Mouse (Mus musculus): ENCODE data around the gene Snx20.

The Snx20 gene

DNA sequence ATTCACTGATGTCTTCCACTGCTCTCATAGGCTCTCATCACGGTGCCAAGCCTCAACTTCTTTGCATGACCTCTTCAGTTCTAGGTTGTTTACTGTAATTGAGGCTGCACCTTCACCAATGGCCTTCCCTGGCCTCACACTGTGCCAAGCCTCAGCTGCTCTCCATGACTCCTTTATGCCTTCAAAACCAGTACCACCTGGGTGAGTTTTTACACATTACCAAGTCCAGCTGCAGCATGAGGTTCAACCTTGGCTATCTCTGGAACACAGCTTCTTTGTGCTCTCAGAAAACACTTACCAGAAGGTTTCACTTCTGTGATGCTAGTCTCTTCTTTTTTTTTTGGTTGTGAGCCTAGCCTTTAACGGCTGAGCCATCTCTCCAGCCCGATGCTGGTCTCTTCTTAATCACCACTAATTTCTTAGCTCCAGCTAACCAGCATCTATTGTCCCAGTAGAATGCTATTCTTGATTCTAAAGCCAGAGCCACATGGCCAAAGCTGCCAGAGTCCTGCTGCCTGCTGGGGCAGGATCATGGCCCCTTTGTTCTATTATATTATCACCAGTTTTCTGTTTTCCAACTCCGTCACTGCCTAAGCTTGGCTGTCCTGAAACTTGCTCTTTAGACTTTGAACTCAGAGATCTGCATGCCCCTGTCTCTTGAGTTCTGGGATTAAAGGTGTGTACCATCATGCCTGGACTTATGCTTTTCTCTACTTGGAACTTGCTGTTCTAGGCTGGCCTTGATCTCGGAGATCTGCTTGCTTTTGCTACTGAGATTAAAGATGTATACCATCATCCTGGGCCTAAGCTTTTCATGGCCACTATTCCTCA lies 7.0 kb upstream of the Snx20 start:
- DNase-seq (ENCODE audit: low read depth), result no peak

DNA sequence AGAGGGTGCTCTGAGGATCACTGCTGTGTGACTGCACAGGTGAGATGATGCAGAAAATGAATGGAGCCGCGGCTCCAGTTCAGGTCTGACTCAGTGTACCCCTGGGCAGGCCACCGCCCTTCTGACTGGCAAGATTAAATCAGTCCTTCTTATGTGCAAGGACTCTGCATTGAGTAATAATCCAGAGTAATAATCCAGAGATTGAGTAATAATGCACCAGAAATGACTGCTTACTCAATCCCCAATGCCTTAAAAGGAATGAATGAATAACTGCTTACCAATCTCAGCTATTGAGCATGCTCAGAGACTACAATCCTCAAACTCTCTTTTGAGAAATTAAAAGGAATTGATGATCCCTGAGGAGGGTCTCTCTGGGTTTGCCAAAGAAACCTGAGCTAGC lies 3.0 kb upstream of the Snx20 start:
- DNase-seq (ENCODE audit: low read depth), result no peak

DNA sequence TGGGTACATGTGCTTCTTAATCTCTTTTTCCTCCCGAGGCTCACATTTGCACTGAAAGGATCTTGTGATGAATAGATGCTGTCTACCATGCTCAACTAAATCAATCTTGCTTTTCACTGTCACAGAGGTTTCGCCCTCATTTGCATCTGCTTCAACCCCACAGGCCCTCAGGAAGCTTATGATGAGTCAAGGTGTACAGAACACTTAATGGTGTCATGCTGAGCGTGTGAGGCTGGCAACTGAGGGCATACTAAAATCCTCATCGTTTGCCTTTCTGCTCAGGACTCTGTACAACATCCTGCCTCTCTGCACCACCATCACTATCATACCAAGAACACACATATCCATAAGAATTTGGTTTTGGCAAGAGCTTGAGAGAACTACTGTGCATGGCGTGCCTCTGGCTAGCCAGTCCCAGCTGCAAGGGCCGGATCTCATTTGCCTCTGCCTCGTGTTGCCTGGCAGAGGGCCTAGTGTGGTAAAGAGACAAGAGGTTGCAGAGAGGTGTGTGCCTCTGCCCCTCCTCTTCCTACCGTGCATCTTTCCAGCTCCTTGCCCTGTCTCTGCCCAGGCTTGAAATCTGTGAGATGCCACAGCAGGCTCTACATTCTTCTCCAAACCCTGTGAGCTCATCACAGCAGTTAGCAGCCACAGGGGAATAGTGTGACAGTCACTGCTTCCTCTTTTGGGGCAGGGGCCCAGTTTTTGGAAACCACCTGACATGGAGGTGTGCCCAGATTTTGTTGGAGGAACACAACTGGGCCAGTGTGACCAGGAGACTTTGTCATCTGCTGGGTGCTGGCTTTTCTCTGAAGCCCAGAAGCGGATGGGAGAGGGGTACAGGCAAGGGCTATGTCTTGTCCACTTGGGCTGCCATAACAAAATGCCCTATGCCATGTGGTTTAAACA lies 1.4 kb upstream of the Snx20 start:
- peak; percentile 51 for DNase-seq (ENCODE audit: low read depth)

DNA sequence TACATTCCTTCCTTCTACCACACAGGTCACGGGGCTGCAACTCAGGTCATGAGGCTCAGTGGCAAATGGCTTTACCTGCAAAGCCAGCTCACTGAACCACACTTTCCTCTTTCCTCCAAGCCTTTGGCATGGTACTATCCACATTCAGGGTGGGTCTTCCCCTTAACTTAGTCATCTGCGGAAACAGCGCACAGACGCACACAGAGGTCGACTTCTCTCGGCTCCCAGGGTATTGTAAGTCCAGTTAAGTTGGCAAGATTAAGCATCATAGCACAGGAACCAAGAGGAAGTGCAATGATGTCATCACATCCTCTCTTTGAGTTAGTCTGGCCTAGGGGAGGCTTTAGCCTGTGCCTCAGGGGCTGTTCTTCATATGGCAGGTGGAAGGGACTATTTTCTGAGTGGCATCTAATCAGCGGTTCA lies 2.6 kb downstream of the Snx20 start:
- DNase-seq (ENCODE audit: low read depth), result peak; percentile 66

DNA sequence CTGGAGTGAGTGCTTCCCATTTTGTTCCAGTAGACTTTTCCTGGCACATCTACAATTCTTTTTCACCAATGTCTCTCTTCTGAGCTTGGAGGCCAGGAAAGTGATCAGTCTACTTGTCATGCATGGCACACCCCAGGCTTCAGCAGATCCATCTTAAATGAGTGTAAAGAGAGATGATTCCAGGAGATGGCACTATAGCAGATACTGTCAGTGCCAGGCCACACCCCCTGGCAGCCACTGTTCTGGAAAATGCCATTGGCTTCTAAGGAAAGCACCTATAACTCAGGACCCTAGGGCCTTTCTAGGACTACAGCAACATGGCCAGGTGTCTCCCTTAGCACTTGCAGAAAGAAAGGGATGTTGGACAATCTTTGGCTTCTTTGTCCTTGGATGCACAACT lies 4.8 kb downstream of the Snx20 start:
- DNase-seq (ENCODE audit: low read depth), result peak; percentile 74

DNA sequence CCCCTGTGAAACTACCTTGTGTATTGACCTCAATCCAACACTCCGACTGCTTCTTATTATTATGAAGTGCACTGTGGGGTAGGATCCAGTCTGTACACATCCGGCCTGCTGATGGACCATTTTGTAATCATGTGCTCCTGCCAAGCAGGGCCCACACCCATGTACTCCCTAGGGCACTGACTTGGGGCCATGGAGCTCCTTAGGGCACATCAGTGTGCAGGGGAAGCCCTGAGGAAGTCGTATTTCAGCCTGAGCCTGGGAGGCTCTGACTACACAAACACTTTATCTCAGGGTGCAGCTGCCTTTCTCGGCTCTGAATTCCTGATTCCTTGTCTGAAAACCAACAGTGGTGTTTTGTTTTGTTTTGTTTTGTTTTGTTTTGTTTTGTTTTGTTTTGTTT lies 5.7 kb downstream of the Snx20 start:
- no peak for DNase-seq (ENCODE audit: low read depth)

DNA sequence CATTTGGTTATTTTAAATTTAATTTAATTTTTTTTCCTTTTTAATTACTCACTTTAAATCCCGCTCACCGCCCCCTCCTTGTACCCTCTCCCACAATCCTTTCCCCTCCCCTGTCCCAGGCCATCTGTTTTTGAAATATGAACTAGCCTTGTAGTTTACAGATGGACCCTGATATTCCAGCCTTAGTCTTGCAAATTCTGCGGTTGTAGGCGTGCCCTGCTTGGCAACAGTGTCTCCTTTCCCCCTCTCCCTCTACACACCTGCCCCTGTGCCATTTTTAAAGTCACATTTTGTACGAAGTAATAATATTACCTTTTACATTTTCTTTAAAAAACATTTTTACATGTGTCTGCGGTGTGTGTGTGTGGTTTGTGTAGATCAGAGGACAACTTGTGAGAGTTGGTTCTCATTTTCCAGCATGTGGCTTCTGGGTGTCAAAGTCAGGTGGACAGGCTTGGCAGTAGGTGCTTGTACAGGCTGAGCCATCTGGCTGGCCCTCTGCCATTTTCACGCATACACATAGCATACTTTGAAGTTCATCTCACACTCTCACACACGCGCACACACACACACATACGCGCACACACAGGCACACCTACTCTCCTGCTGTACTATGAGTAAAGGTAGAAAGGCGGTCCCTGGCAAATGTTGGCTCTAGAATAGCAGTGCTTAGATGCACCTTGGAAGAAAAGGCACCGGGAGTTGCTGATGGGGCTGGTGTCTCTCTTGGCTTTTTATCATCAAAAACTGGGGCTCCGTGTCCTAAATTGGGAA lies 7.7 kb downstream of the Snx20 start:
- no peak for DNase-seq (ENCODE audit: low read depth)

DNA sequence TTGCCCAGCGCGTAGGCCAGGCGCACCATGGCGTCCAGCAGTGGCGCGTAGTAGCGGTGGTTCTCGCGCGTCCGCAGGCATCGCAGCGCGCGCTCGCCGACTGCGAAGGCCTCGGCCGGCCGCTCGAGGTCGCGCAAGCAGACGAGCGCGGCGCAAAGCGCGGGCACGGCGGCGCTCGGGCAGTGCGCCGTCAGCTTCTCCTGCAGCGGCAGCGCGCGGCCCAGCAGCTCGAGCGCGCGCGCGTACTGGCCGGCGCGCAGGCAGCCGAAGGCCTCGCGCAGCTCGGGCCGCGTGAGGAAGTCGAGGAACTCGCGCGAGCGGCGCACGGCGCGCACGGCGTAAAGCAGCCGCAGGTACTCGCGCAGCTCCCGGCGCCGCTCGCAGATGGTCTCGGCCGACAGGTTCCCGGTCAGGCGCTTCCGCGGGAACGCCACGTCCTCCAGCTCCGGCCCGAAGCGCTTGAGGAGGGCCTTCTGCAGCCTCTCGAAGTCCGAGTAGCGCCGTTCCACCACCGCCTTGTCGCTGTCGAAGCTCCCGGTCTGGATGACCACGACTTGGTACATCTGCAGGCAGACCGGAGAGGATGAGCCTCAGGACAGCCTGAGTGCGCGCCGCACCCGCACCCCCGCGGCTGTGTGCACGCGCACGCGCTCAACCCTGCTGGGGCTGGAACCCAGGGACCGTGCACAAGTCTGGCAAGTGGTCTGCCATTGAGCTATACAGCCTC lies 8.5 kb downstream of the Snx20 start:
- no peak for DNase-seq (ENCODE audit: low read depth)

DNA sequence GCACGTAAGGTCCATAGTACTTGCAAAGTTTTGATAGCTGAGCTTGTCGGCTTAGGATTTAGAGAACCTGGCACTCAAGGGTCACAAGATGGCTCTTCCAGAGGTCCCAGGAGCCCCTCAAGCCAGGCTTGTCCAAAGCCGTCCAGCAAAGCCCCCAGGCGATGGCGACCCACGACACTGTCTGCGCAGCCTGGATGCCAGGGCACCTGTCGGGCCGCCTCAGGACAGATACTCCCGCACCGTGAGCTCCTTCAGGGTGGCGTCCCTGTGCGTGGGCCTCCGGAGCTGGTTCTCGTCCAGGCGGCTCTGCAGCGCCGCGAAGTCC lies 9.0 kb downstream of the Snx20 start:
- no peak for DNase-seq (ENCODE audit: low read depth)

DNA sequence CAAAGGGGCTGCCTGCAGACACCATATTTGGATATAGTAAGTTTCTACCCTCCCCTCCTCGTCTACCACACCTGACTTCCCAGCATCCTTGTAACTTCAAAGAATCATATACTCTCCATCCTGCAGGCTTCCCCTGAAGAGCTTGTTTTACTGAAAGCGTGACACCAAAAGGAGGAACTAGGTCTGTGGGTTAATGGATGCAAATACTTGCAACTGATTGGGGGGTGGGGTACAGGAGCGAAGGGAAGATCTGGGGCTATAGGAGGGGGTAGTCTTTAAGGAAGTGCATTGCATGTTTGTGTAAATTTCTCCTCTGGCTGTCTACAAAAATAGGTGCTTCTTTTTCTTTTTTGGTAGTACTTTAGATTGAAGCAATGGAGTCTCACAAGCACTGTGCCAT lies 9.5 kb downstream of the Snx20 start:
- no peak for DNase-seq (ENCODE audit: low read depth)

DNA sequence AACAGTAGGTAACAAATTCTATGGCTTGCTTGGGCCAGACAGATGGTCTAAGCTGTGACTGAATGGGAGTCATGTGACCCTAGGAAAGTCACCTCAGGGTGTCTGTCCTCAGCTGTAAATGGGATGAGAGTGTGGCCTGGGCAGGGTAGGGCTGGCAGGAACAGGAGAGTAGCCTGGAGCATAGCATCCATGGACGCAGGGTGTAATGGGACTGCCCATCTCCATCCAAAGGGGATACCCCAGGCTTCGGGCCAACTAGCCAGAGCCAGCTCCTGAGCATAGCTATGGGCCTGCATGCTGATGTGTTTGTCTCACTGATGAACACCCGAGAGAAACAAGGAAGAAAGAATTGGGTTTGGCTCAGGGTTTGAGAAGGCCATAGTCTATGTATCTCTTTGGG lies 11.7 kb downstream of the Snx20 start:
- no peak for DNase-seq (ENCODE audit: low read depth)

DNA sequence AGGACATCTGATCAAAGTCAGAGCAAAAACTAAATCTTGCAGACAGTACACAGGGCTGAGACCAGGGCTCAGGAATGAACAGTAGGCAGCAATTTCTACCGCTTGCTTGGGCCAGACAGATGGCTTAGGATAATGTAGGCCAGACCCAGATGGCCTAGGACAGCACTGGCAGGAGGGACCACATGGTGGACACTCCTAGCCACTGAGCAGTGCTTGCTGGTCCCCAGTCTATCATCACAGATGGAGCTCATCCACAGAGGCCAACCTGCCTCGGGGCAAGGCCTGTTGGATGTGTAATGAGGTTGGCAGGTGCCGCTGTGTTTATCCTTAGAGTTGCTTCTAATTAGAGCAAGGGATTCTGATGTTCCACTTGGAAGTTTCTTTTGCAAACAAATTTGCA lies 12.6 kb downstream of the Snx20 start:
- no peak for DNase-seq (ENCODE audit: low read depth)

DNA sequence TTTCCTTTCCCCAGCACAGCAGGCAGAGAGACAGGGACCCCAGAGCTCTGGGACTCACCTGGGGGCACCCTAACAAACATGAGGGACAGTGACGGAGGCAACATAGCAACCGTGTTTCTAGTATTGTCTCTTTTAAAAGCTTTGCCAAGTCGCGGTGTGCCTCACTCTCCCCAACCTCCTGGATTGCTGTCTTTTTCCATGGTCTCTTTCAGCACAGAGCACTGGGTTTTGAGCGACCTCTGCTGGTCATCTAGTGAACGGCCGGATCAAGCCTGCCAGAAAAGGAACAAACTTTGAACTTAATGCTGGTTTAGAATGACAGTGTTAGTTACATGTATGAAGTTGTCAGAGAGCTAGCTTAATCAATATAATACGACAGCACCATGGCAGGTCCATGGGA lies 14.5 kb downstream of the Snx20 start:
- DNase-seq (ENCODE audit: low read depth), result peak; percentile 81

DNA sequence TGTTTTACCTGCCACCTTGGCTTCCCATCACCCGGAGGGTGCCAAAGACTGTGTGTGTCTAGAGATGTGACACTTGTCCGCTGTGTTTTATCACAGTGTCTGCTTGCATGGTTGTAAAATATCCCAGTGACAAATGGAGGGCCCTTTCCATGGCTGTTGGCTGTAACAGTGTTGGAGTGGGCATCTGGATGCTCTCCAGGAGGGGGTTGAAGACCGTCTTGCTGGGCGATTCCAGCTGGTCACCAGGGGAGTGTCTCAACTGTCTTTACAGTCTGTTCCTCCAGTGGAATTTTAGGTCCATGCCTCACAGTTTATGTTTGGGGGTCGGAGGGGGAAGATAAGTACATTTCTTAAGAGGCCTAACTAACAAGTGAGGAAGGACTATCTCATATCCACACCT lies 15.0 kb downstream of the Snx20 start:
- DNase-seq (ENCODE audit: low read depth), result no peak

DNA sequence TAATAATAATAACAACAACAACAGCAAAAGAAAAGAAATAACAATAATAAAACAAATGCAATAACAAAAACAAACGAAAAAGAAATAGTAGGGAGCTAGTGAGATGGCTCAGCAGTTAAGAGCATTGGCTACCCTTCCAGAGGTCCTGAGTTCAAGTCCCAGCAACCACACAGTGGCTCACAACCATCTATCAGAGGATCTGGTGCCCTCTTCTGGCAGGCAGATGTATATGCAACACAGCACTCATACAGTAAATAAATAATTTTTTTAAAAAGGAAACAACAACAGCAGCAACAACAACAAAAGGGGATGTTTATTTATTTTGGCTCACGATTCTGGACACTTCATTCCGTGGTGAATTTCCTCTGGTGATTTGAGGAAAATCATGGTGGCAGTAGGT lies 16.4 kb downstream of the Snx20 start:
- peak; percentile 59 for DNase-seq (ENCODE audit: low read depth)

DNA sequence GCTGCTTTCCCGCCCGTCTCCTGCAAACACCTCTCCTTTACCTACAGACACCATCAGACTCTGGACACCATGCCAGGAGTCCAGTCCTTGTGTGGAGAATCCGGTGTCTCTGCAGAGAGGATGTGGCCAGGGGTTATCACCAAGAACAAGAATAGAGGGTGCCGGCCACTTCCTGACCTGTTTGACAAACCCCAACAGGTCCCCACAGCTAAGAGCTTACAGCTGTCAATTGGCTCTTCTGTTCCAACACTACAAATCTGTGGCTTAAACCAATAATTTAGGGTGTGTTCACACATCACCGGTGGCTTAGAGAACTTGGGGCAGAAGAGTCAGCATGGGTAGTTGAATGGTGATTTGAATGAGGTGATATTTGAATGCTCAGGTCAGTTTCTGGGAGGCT lies 17.3 kb downstream of the Snx20 start:
- peak; percentile 53 for DNase-seq (ENCODE audit: low read depth)

DNA sequence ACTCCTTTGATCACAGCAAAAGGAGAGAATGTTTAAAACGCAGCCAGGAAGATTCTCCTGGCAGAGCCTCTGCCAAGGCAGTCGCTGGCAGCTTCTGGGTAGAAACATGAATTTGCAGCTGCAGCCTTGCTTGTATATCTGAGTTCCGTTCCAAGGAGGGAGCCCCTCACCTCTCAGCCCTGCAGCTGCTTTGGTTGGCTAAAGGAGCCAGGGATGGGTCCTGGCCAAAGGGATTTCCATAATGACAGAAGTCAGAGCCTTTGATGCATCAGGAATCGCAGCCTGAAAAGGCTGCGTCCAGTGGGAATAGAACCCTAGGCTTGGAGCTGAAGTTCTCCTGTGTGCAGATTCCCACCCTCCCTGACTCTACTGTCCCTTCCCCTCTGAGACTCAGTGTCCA lies 20.9 kb downstream of the Snx20 start:
- no peak for DNase-seq (ENCODE audit: low read depth)

DNA sequence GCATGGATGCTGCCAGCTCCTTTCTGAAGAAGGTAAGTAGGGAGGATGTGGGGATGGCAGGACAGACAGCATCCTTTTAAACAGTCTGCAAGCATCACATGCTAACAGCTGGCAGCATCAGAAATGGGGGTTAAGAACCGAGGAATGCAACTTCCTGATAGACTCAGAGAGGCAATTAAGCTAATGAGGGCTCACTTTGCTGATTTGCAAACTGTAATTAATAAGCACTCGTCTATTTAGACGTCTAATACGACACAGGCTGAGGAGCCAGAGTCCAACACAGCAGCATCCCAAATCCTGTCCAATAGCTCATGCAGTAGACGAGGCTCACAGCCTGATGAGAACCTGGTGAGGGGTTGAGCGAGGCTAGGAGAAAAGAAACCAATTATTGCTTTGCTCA lies 25.7 kb downstream of the Snx20 start:
- DNase-seq (ENCODE audit: low read depth), result no peak

DNA sequence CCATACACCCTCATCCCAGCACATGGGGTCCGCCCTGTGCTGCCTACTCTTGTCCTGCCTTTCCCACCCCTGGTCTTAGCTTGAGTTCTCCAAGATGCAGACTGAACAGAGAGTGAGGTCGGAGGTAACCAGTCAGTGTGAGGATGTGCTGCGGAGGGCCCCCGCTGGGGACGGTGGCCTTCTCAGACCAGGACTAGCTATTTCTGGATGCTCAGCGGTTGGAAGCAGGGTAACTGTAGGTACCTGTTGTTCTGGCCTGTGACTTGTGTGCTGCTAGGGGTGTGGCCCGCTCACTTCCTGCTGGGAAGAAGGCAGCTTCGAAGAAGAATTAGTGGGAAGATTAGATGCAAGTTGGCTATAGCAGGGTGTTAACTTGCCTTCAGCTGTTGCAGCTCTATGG lies 26.9 kb downstream of the Snx20 start:
- DNase-seq (ENCODE audit: low read depth), result no peak

DNA sequence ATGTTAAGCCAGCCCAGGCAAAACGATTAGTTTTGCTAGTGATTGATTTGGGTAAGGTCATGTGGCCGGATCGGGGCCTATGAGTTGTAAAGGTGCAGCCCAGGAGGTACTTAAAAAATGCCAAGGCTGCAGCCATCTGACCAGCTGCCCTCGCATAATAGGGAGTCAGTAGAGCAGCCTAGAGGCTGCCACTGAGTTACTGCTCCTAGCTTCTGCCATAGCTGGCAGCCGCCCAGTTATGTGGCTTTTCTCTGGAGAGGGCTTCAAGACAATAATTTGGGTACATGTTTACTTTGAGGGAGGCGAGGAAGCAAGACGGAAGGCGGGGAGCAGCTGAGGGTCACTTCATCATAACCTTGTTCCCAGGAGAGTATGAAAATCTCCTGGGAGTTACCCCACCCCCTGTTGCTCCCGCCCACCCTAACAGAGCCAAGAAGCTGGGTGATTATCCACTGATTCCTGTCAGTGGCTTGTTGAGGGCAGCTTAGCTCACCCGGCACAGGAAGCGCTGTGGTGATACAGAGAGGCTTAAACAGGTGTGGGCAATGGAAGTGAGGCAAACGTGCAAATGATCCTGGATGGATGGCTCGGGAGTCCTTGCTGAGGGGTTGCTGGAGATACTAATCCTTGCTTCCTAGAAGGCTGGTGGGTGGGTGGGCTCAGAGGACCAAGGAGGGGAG lies 30.4 kb downstream of the Snx20 start:
- DNase-seq (ENCODE audit: low read depth), result no peak

Measured in induced T-regulatory cell, adult 2 months (primary cell).